Mouse (Mus musculus): Measurements from ENCODE around the gene Cdk5rap3. TPM values are rescaled to one million over a fixed set of nuclear protein-coding genes. Genes with fewer than 3 reads are reported as not detected.

Gene Cdk5rap3
- polyA plus RNA-seq, 1 experiment from 2014 or later: 50.9 TPM

GRCm38 (mm10) chr11:96861878-96862289 lies 54.4 kb downstream of the Cdk5rap3 start:
- Histone ChIP-seq H3K9ac (ENCODE audit: low read length) (peak overlapping the region; percentile 61), H3K4me2 (ENCODE audit: low read length) (peak overlapping the region; percentile 80), H3K9me3 (ENCODE audit: control insufficient read depth, low read length) (no peaks in the 10 kb centered on the region), H3K36me3 (ENCODE audit: control insufficient read depth, insufficient read depth, low read length) (peaks cover 9% of the 10 kb centered on the region), H3K27me3 (ENCODE audit: control insufficient read depth, insufficient read depth, low read length) (no peaks in the 10 kb centered on the region; the same call in 1 of the 2 replicates), H3K4me3 (ENCODE audit: control insufficient read depth in 1 of 2, insufficient read depth in 1 of 2, low read depth in 1 of 2, low read length in 2 of 2) (peak overlapping the region; percentile 45 to 52), H3K4me1 (ENCODE audit: control insufficient read depth in 2 of 2, insufficient read depth in 2 of 2, low read length in 2 of 2) (peaks cover 12 to 23% of the 10 kb centered on the region in 2 experiments), H3K27ac (replicated peaks in 1 of 2; ENCODE audit: control insufficient read depth in 1 of 2, insufficient read depth in 1 of 2, low read depth in 2 of 2, low read length in 2 of 2) (peak overlapping the region; percentile 36 to 70; a peak in 3 of 4 replicates)
- under 1% methylated on average over 31 of the region's 31 CpGs for WGBS
- ATAC-seq (ENCODE audit: insufficient number of reproducible peaks, insufficient read depth, low FRiP score, low read depth): peak; percentile 77

DNA sequence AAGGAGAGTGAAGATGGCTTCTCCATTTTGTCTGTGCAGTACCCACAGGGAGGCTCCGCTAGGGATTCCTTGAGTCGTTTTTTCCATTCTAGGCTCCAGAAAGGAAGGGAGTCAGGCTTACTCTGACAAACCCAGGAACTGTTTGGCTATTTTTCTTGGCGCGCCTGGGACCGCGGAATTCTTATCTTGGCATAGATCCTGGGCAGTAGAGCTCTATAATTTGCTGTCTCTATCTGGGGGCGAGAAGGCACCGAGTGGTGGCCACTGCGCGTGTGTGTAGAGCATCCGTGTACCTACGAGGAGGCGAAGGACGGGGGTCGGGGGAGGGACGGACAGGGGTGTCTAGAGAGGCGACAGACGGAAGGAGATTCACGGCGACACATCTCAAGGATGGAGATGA lies 54.9 kb downstream of the Cdk5rap3 start:
- peaks cover 12 to 23% of the 10 kb centered on the region in 2 experiments for H3K4me1 ChIP-seq (ENCODE audit: control insufficient read depth in 2 of 2, insufficient read depth in 2 of 2, low read length in 2 of 2)
- H3K36me3 ChIP-seq (ENCODE audit: control insufficient read depth, insufficient read depth, low read length): peaks cover 13% of the 10 kb centered on the region
- H3K4me2 ChIP-seq (ENCODE audit: low read length): peak overlapping the region; percentile 80
- peak overlapping the region; percentile 45 to 52 for H3K4me3 ChIP-seq (ENCODE audit: control insufficient read depth in 1 of 2, insufficient read depth in 1 of 2, low read depth in 1 of 2, low read length in 2 of 2)
- peak overlapping the region; percentile 67 to 70 for H3K27ac ChIP-seq (replicated peaks in 1 of 2; ENCODE audit: control insufficient read depth in 1 of 2, insufficient read depth in 1 of 2, low read depth in 2 of 2, low read length in 2 of 2)
- no peaks in the 10 kb centered on the region for H3K9me3 ChIP-seq (ENCODE audit: control insufficient read depth, low read length)
- H3K9ac ChIP-seq (ENCODE audit: low read length): peak overlapping the region; percentile 61
- H3K27me3 ChIP-seq (ENCODE audit: control insufficient read depth, insufficient read depth, low read length): no peaks in the 10 kb centered on the region; the same call in 1 of the 2 replicates
- 1% methylated on average over 20 of the region's 20 CpGs for WGBS
- ATAC-seq (ENCODE audit: insufficient number of reproducible peaks, insufficient read depth, low FRiP score, low read depth): peak; percentile 31; the same call in 1 of the 2 replicates

GRCm38 (mm10) chr11:96860564-96860963 lies 55.7 kb downstream of the Cdk5rap3 start:
- peak overlapping the region; percentile 80; the same call in 1 of the 2 replicates for H3K4me2 ChIP-seq (ENCODE audit: low read length)
- ATAC-seq (ENCODE audit: insufficient number of reproducible peaks, insufficient read depth, low FRiP score, low read depth): peak; percentile 49; the same call in 1 of the 2 replicates
- H3K27ac ChIP-seq (replicated peaks in 1 of 2; ENCODE audit: control insufficient read depth in 1 of 2, insufficient read depth in 1 of 2, low read depth in 2 of 2, low read length in 2 of 2): peak overlapping the region; percentile 67 to 70

GRCm38 (mm10) chr11:96859635-96860034 lies 56.7 kb downstream of the Cdk5rap3 start:
- H3K9ac ChIP-seq (ENCODE audit: low read length): no peak overlapping the region
- no peak overlapping the region for H3K4me3 ChIP-seq (ENCODE audit: control insufficient read depth in 1 of 2, insufficient read depth in 1 of 2, low read depth in 1 of 2, low read length in 2 of 2)
- no peaks in the 10 kb centered on the region; the same call in 1 of the 2 replicates for H3K27me3 ChIP-seq (ENCODE audit: control insufficient read depth, insufficient read depth, low read length)
- H3K36me3 ChIP-seq (ENCODE audit: control insufficient read depth, insufficient read depth, low read length): peaks cover 27% of the 10 kb centered on the region
- no peak overlapping the region for H3K4me2 ChIP-seq (ENCODE audit: low read length)
- peaks cover 12 to 23% of the 10 kb centered on the region in 2 experiments for H3K4me1 ChIP-seq (ENCODE audit: control insufficient read depth in 2 of 2, insufficient read depth in 2 of 2, low read length in 2 of 2)
- WGBS: 78% methylated on average over 4 of the region's 4 CpGs
- no peak for ATAC-seq (ENCODE audit: insufficient number of reproducible peaks, insufficient read depth, low FRiP score, low read depth)
- H3K9me3 ChIP-seq (ENCODE audit: control insufficient read depth, low read length): no peaks in the 10 kb centered on the region
- no peak overlapping the region for H3K27ac ChIP-seq (replicated peaks in 1 of 2; ENCODE audit: control insufficient read depth in 1 of 2, insufficient read depth in 1 of 2, low read depth in 2 of 2, low read length in 2 of 2)

More at GRCm38 (mm10) chr11:96860564-96860963, 55.7 kb downstream of the Cdk5rap3 start:
- peaks cover 17% of the 10 kb centered on the region for H3K36me3 ChIP-seq (ENCODE audit: control insufficient read depth, insufficient read depth, low read length)
- peaks cover 12 to 23% of the 10 kb centered on the region in 2 experiments for H3K4me1 ChIP-seq (ENCODE audit: control insufficient read depth in 2 of 2, insufficient read depth in 2 of 2, low read length in 2 of 2)
- H3K4me3 ChIP-seq (ENCODE audit: control insufficient read depth in 1 of 2, insufficient read depth in 1 of 2, low read depth in 1 of 2, low read length in 2 of 2): no peak overlapping the region
- H3K9ac ChIP-seq (ENCODE audit: low read length): no peak overlapping the region
- H3K27me3 ChIP-seq (ENCODE audit: control insufficient read depth, insufficient read depth, low read length): no peaks in the 10 kb centered on the region; the same call in 1 of the 2 replicates
- 9% methylated on average over 8 of the region's 8 CpGs for WGBS
- H3K9me3 ChIP-seq (ENCODE audit: control insufficient read depth, low read length): no peaks in the 10 kb centered on the region

DNA sequence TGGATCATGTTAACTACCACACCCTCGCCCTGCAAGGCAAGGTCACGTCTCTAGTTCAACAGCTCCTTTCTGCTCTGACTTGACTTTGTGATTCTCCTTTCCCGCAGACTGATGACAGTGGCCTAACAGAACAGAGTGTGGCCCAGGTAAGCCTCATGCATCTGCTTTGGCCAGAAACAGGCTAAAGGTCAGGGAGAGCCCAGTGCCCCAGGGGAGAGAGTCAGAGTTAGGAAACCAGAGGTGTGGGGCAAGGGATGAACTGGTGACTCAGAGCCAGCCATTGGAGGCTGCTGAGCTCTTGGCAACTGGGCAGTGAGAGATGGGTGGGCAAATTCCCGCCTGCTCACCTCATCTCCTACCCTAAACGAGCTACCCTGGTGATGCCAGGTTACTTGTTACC lies 58.9 kb downstream of the Cdk5rap3 start:
- Histone ChIP-seq H3K27me3 (ENCODE audit: control insufficient read depth, insufficient read depth, low read length) (no peaks in the 10 kb centered on the region), H3K4me1 (ENCODE audit: control insufficient read depth in 2 of 2, insufficient read depth in 2 of 2, low read length in 2 of 2) (peaks cover 5 to 17% of the 10 kb centered on the region in 2 experiments; a peak in 3 of 4 replicates), H3K4me2 (ENCODE audit: low read length) (no peak overlapping the region), H3K4me3 (ENCODE audit: control insufficient read depth in 1 of 2, insufficient read depth in 1 of 2, low read depth in 1 of 2, low read length in 2 of 2) (no peak overlapping the region), H3K9ac (ENCODE audit: low read length) (no peak overlapping the region), H3K36me3 (ENCODE audit: control insufficient read depth, insufficient read depth, low read length) (peaks cover 41% of the 10 kb centered on the region), H3K27ac (replicated peaks in 1 of 2; ENCODE audit: control insufficient read depth in 1 of 2, insufficient read depth in 1 of 2, low read depth in 2 of 2, low read length in 2 of 2) (no peak overlapping the region), H3K9me3 (ENCODE audit: control insufficient read depth, low read length) (no peaks in the 10 kb centered on the region)
- no peak for ATAC-seq (ENCODE audit: insufficient number of reproducible peaks, insufficient read depth, low FRiP score, low read depth)
- 66% methylated on average over 5 of the region's 5 CpGs for WGBS

Other genes starting within 250 kb of the Cdk5rap3 start
- 4.3 and 6.1 TPM in 2 replicates for gene Snx11, start 138.9 kb downstream of the Cdk5rap3 start, polyA plus RNA-seq (2014; fragmentation: Nextera tagmentation; extraction: Ambion mirVana)
- gene Cbx1, start 127.4 kb downstream of the Cdk5rap3 start, polyA plus RNA-seq (2014; fragmentation: Nextera tagmentation; extraction: Ambion mirVana): 41.1 and 44.2 TPM in 2 replicates
- 49.7 and 55.1 TPM in 2 replicates for gene Nfe2l1, start 86.5 kb downstream of the Cdk5rap3 start, polyA plus RNA-seq (2014; fragmentation: Nextera tagmentation; extraction: Ambion mirVana)
- 134 and 141 TPM in 2 replicates for gene Copz2, start 66.6 kb downstream of the Cdk5rap3 start, polyA plus RNA-seq (2014; fragmentation: Nextera tagmentation; extraction: Ambion mirVana)
- 0.53 and 0.54 TPM in 2 replicates for gene Prr15l, start 11.6 kb upstream of the Cdk5rap3 start, polyA plus RNA-seq (2014; fragmentation: Nextera tagmentation; extraction: Ambion mirVana)
- gene Pnpo, start 27.5 kb upstream of the Cdk5rap3 start, polyA plus RNA-seq (2014; fragmentation: Nextera tagmentation; extraction: Ambion mirVana): 32.3 and 47.6 TPM in 2 replicates
- gene Sp2, start 66.5 kb upstream of the Cdk5rap3 start, polyA plus RNA-seq (2014; fragmentation: Nextera tagmentation; extraction: Ambion mirVana): 14.7 and 15.0 TPM in 2 replicates
- 0.11 TPM in 1 of 2 replicates, not detected in the other for gene Sp6, start 96.9 kb upstream of the Cdk5rap3 start, polyA plus RNA-seq (2014; fragmentation: Nextera tagmentation; extraction: Ambion mirVana)
- 12.9 and 14.4 TPM in 2 replicates for gene Scrn2, start 113.4 kb upstream of the Cdk5rap3 start, polyA plus RNA-seq (2014; fragmentation: Nextera tagmentation; extraction: Ambion mirVana)
- 0.35 and 0.54 TPM in 2 replicates for gene Lrrc46, start 124.9 kb upstream of the Cdk5rap3 start, polyA plus RNA-seq (2014; fragmentation: Nextera tagmentation; extraction: Ambion mirVana)
- 76.9 and 80.1 TPM in 2 replicates for gene Mrpl10, start 125.1 kb upstream of the Cdk5rap3 start, polyA plus RNA-seq (2014; fragmentation: Nextera tagmentation; extraction: Ambion mirVana)
- 3.9 and 4.6 TPM in 2 replicates for gene Osbpl7, start 134.1 kb upstream of the Cdk5rap3 start, polyA plus RNA-seq (2014; fragmentation: Nextera tagmentation; extraction: Ambion mirVana)
- gene Tbx21, start 198.8 kb upstream of the Cdk5rap3 start, polyA plus RNA-seq (2014; fragmentation: Nextera tagmentation; extraction: Ambion mirVana): 0.08 TPM in 1 of 2 replicates, not detected in the other
- 7.1 and 7.3 TPM in 2 replicates for gene Tbkbp1, start 235.0 kb upstream of the Cdk5rap3 start, polyA plus RNA-seq (2014; fragmentation: Nextera tagmentation; extraction: Ambion mirVana)

Data from heart, embryonic 14.5 days (tissue).